Mouse (Mus musculus) hindbrain, embryonic 11.5 days (tissue): ENCODE data around the gene Adap1. TPM values are rescaled to one million over a fixed set of nuclear protein-coding genes. Genes with fewer than 3 reads are reported as not detected.

Experiments used
- ATAC-seq: fragments of 200-750 bp; cut with Nextera tagmentation; 2 replicates; pipeline ENCODE4 v1.8.0; 2017; ENCODE audit warnings: mild to moderate bottlenecking, moderate TSS enrichment, moderate library complexity; ENCODE audit not compliant: low FRiP score
- DNase-seq: peaks from one replicate; pipeline ENCODE4 v3.0.0-alpha.2; 2015; ENCODE audit warnings: low spot score
- H3K27ac ChIP-seq: fragments of 300-500 bp; sonication (generic); 2 replicates; pipeline ENCODE4 v1.5.1; 2014; ENCODE audit warnings: mild to moderate bottlenecking, low read depth, low read length
- H3K27me3 ChIP-seq: fragments of 300-500 bp; sonication (generic); 2 replicates; pipeline ENCODE4 v1.6.1; 2014; ENCODE audit warnings: mild to moderate bottlenecking, low read length, moderate library complexity, mixed read lengths; ENCODE audit not compliant: control insufficient read depth, insufficient read depth
- H3K36me3 ChIP-seq: fragments of 300-500 bp; sonication (generic); 2 replicates; pipeline ENCODE4 v1.6.1; 2014; ENCODE audit warnings: mild to moderate bottlenecking, low read length, moderate library complexity, mixed read lengths; ENCODE audit not compliant: control insufficient read depth, insufficient read depth
- H3K4me1 ChIP-seq: fragments of 300-500 bp; sonication (generic); replicated peaks from 2 replicates; pipeline ENCODE4 v1.6.1; 2014; ENCODE audit warnings: low read length, mixed read lengths; ENCODE audit not compliant: control insufficient read depth, insufficient read depth
- H3K4me2 ChIP-seq: fragments of 300-500 bp; sonication (generic); replicated peaks from 2 replicates; pipeline ENCODE4 v1.6.1; 2014; ENCODE audit warnings: mild to moderate bottlenecking, low read depth, low read length
- H3K4me3 ChIP-seq: fragments of 300-500 bp; sonication (generic); 2 replicates; pipeline ENCODE4 v1.5.1; 2014; ENCODE audit warnings: low read depth, low read length
- H3K9ac ChIP-seq: fragments of 300-500 bp; sonication (generic); 2 replicates; pipeline ENCODE4 v1.6.1; 2014; ENCODE audit warnings: low read depth, low read length
- H3K9me3 ChIP-seq: fragments of 300-500 bp; sonication (generic); 2 replicates; pipeline ENCODE4 v1.6.1; 2016; ENCODE audit warnings: low read length; ENCODE audit not compliant: control insufficient read depth
- WGBS: fragments of 180-500 bp; shearing (Covaris S2); extraction: QIAGEN DNeasy Blood & Tissue Kit; methylation state at CpG from one replicate; pipeline ENCODE4 v1.1.7; 2014; 5-methylcytosine and 5-hydroxymethylcytosine counted together
- polyA plus RNA-seq: library from polyadenylated mRNA; unstranded; fragments of >200 nt; fragmentation: Nextera tagmentation; extraction: Ambion mirVana; gene quantifications from 2 replicates; pipeline ENCODE4 v1.2.1, GENCODE M21; 2014

Adap1 gene
- polyA plus RNA-seq, 1 experiment from 2014 or later = 2.1 TPM

DNA sequence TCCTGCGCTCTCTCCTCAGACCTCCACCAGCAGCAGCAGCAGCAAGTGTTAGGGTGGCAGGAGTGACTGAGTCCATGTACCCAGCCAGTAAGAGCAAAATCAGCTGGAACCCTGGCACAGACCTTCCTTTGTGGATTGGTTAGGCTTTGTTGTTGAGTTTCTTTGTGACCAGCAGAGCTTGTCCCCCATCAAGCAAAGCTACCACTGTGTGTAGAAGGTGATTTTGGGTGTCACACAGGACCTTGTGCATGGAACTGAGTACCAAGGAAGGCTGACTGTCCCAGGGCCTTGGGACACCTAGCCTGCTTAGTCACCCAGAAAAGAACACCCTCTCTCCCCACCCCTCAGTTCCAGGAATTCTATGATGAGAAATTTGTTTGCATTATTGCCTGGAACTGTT lies 68.2 kb downstream of the Adap1 start:
- no peak overlapping the region for H3K9ac ChIP-seq
- H3K4me3 ChIP-seq = no peak overlapping the region
- ATAC-seq (no peak), DNase-seq (no peak)
- no peak overlapping the region for H3K27ac ChIP-seq
- no peaks in the 10 kb centered on the region for H3K36me3 ChIP-seq
- no peak overlapping the region for H3K4me2 ChIP-seq
- WGBS = 100% methylated on average over 1 of the region's 1 CpGs
- H3K27me3 ChIP-seq = no peaks in the 10 kb centered on the region
- H3K4me1 ChIP-seq = peaks cover 3% of the 10 kb centered on the region; the same call in 1 of the 2 replicates
- no peaks in the 10 kb centered on the region for H3K9me3 ChIP-seq

DNA sequence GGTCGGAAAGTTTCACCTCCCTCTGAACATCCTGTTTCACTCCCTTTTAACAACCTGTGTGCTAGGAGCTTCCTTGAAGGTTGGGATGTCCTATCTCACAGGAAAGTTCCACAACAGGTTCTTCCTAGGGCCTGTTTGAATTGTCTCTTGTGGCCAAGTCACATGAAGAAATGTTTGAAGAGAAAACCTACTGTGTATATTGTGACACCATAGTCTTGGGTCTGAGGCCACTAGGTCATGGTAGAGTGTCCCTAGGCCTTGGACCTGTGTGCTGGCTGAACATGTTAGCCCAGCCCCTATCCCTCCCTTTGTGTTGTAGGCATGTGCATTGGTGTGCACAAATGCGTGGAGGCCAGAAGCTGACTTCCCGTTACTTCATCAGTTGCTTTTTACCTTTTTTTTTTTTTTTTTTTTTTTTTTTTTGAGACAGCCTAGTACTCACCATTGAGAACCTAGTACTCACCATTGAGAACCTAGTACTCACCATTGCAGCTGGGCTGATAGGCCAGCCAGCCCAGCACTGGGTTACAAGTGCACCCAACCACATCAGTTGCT lies 69.1 kb downstream of the Adap1 start:
- Histone ChIP-seq H3K27ac (no peak overlapping the region), H3K9me3 (no peaks in the 10 kb centered on the region), H3K4me2 (no peak overlapping the region), H3K27me3 (no peaks in the 10 kb centered on the region), H3K9ac (no peak overlapping the region), H3K36me3 (no peaks in the 10 kb centered on the region), H3K4me1 (peaks cover 3% of the 10 kb centered on the region; the same call in 1 of the 2 replicates), H3K4me3 (no peak overlapping the region)
- whole genome bisulfite sequencing = 86% methylated on average over 3 of the region's 3 CpGs
- DNase-seq = no peak
- no peak for ATAC-seq

DNA sequence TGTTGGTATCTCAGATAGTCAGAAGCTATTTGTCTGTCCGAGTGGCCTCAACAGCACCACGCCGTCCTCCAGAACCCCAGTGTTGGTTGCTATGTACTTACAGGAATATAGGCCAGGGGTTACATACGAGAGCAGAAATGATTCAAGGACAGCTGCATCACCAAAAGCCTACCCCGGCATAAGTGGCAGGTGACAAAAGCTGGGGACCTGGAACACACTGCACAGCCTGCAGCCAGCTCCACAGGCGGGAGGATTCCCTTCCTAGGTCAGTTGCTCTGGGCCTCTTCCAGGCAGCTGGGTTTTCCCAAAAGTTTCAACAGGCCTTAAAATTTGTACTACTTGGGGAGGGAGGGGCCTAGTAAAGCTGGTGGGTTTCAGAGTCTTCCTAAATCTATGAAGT lies 69.6 kb downstream of the Adap1 start:
- Histone ChIP-seq H3K9ac (no peak overlapping the region), H3K4me2 (no peak overlapping the region), H3K4me1 (peaks cover 3% of the 10 kb centered on the region; the same call in 1 of the 2 replicates), H3K27me3 (no peaks in the 10 kb centered on the region), H3K4me3 (no peak overlapping the region), H3K9me3 (no peaks in the 10 kb centered on the region), H3K36me3 (no peaks in the 10 kb centered on the region), H3K27ac (no peak overlapping the region)
- ATAC-seq (no peak), DNase-seq (no peak)
- WGBS = 91% methylated on average over 6 of the region's 6 CpGs

DNA sequence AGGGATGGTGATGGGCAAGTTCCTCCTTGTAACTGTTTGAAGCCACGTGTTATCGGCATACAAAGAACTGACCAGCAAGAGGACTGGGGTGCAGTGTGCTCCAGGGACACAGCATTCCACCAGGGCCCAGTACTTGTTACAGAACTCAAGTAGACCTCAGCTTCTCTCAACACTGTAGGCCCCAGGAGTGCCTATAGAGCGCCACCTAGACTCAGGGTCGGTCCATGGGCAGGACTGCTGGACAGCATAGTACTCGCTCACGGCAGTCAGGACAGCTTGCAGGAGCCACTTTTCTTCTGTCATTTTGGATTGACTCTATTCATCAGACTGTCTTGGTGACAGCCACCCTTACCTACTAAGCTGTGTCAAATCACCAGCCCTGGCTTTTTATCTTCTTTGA lies 70.5 kb downstream of the Adap1 start:
- Histone ChIP-seq H3K36me3 (no peaks in the 10 kb centered on the region), H3K4me2 (no peak overlapping the region), H3K4me3 (no peak overlapping the region), H3K27me3 (no peaks in the 10 kb centered on the region), H3K4me1 (peaks cover 3% of the 10 kb centered on the region; the same call in 1 of the 2 replicates), H3K9me3 (no peaks in the 10 kb centered on the region), H3K9ac (no peak overlapping the region), H3K27ac (no peak overlapping the region)
- DNase-seq (no peak), ATAC-seq (no peak)
- 89% methylated on average over 6 of the region's 6 CpGs for WGBS

DNA sequence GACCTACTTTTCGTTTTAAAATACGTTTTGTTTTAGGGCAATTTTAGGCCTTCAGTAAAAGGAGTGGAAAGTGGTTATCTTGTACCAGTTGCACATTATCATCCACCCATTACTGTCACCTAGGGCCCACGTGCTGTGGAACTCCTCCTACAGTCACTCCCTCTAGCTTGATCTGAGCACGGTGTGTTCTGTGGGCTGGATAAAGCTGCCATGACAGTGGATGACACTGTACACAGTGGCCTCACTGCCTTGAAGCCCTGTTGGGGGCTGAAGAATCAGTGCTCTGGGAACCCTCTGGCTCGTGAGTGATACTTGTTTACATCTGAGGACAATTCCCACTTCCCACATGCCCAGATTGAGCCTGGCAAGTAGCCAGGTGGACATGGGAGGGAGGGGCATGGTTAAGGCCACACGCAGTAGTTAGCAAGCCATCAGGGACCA lies 72.1 kb downstream of the Adap1 start:
- Histone ChIP-seq H3K27ac (peak overlapping the region; percentile 83; the same call in 1 of the 2 replicates), H3K36me3 (no peaks in the 10 kb centered on the region; the same call in 1 of the 2 replicates)

DNA sequence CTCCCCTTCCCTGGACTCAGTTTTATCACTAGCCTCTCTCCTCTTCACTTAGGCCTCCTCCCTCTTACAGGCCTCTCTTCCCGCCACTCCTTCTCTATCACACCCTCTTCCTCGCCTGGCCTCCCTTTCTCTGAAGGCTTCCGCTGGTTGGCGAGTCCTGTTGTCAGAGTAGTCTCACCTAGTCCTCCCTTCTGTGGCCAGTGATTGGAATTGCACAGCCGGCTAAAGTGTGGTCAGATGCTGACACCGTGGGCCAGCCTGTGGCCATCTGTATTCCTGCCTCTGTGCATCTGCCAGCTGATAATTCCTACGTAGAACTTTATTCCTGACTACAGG lies 72.5 kb downstream of the Adap1 start:
- H3K36me3 ChIP-seq = no peaks in the 10 kb centered on the region; the same call in 1 of the 2 replicates
- DNase-seq = no peak

More for the DNA sequence above, 72.1 kb downstream of the Adap1 start:
- DNase-seq (peak; percentile 7), ATAC-seq (no peak)
- Histone ChIP-seq H3K9ac (peak overlapping the region; percentile 69), H3K9me3 (no peaks in the 10 kb centered on the region), H3K4me3 (peak overlapping the region; percentile 80), H3K4me1 (peaks cover 3% of the 10 kb centered on the region; the same call in 1 of the 2 replicates), H3K27me3 (no peaks in the 10 kb centered on the region), H3K4me2 (peak overlapping the region; percentile 38)
- 21% methylated on average over 6 of the region's 6 CpGs for WGBS

DNA sequence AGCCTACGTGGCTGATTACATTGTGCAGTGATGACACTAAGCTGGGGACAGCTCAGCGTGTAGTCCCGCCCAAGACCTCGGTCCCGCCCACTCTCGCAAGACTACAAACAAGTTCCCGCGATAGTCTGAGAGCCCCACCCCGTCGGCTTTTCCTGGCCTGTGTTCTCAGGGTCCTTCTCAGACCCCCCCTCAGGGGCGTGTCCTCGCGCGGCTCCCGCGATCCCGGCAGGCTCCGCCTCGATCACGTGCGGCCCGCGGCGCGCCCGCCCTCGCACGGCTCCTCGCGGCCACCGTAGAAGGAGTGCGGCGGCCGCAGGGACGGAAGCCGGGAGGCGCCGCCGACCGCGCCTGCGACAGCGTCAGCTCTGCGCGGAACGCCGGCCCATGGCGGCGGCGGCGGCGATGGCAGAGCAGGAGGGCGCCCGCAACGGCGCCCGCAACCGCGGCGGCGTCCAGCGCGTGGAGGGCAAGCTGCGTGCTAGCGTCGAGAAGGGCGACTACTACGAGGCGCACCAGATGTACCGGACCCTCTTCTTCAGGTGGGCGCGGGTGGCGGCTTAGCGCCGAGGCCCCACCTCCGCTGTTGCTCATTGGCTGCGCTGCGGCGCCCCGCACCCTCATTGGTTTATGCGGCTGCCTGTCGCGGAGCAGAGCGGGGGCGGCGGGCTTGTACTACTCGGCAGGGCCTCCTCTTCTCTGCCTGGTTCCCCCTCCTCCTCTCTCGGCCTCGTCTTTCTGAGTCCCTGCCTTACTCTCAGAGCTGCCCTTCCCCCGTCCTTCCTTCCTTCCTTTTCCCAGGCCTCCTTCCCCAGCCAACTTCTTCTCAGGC lies 73.1 kb downstream of the Adap1 start, which contains the start of gene Get4:
TSS of gene Get4 (plus strand) at position 244 of the 829 bp plus-strand sequence.
- Histone ChIP-seq H3K4me3 (peak within 1 kb of the TSS; percentile 80), H3K27ac (peak within 1 kb of the TSS; percentile 83), H3K4me2 (peak within 1 kb of the TSS; percentile 38), H3K9me3 (no peaks in the 10 kb centered on the region), H3K27me3 (no peaks in the 10 kb centered on the region), H3K9ac (peak within 1 kb of the TSS; percentile 69), H3K36me3 (peaks cover under 1% of the 10 kb centered on the region; the same call in 1 of the 2 replicates), H3K4me1 (peaks cover 3% of the 10 kb centered on the region; the same call in 1 of the 2 replicates)
- DNase-seq = peak; percentile 100
- WGBS = under 1% methylated on average over 84 of the region's 90 CpGs
- peak; percentile 96 for ATAC-seq

More for the DNA sequence above, 72.5 kb downstream of the Adap1 start:
- H3K9ac ChIP-seq = peak overlapping the region; percentile 69
- no peaks in the 10 kb centered on the region for H3K27me3 ChIP-seq
- no peaks in the 10 kb centered on the region for H3K9me3 ChIP-seq
- 1% methylated on average over 7 of the region's 7 CpGs for WGBS
- H3K27ac ChIP-seq = peak overlapping the region; percentile 83
- peak overlapping the region; percentile 80 for H3K4me3 ChIP-seq
- H3K4me1 ChIP-seq = peaks cover 3% of the 10 kb centered on the region; the same call in 1 of the 2 replicates
- ATAC-seq = peak; percentile 23
- H3K4me2 ChIP-seq = peak overlapping the region; percentile 38

DNA sequence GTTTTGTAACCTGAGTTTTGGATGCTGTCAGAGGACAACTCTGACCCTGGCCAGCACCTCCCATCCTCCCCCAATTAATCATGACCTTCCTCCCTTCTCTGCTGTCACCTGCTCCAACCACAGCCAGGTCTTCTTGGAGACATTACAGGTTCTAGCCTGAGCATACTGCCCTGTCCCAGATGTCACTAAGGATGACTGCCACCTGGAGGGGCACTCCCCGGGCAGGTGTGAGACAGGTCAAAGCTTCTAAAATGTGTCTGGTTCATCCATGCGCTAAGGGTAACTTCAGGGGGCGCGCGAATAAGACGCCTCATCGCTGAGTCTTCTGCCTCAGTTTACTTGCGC lies 73.7 kb downstream of the Adap1 start:
- H3K4me3 ChIP-seq = peak overlapping the region; percentile 80
- H3K4me1 ChIP-seq = peaks cover 3% of the 10 kb centered on the region; the same call in 1 of the 2 replicates
- WGBS = under 1% methylated on average over 8 of the region's 8 CpGs
- H3K9me3 ChIP-seq = no peaks in the 10 kb centered on the region
- ATAC-seq (peak; percentile 74), DNase-seq (no peak)
- H3K4me2 ChIP-seq = peak overlapping the region; percentile 38
- H3K9ac ChIP-seq = peak overlapping the region; percentile 66
- H3K36me3 ChIP-seq = peaks cover 4% of the 10 kb centered on the region; the same call in 1 of the 2 replicates
- peak overlapping the region; percentile 65; the same call in 1 of the 2 replicates for H3K27ac ChIP-seq
- no peaks in the 10 kb centered on the region for H3K27me3 ChIP-seq
